Mouse (Mus musculus): Measurements from ENCODE around the gene Otop2. TPM values are rescaled to one million over a fixed set of nuclear protein-coding genes. Genes with fewer than 3 reads are reported as not detected.

Otop2 gene
- polyA plus RNA-seq (2015; fragmentation: Nextera tagmentation; extraction: Ambion mirVana), result not detected in 2 replicates

DNA sequence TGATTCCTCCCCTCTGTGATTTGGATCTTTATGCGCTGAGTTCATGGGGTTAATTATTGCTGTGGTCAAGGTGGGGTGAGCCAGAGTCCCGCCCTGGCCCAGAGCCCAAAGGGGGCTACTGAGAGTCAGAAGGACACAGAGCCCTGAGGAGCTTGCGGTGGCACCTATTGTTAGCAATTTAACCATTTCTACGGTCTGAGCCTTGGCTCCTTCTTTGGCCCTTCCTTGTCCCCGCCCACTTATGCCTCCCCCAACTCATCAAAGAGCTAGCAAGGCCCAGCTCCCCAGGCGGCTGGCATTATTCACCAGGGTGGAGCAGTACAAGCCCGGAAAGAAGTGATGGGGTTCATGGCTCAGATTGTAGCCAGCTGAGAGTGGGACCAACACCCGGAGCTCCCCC is at the start of gene Otop2:
Gene Otop2 (plus strand): TSS at position 301 of the 400 bp plus-strand sequence.
- no peaks in the 10 kb centered on the region for H3K36me3 ChIP-seq
- ATAC-seq, result no peak
- no peaks in the 10 kb centered on the region for H3K9me3 ChIP-seq
- H3K4me3 ChIP-seq (replicated peaks), result no peak within 1 kb of the TSS
- no peak within 1 kb of the TSS for H3K4me2 ChIP-seq (replicated peaks)
- 0 out of 2 replicates have a peak, but pooled peaks cover 6% of the 10 kb centered on the region for H3K4me1 ChIP-seq (replicated peaks)
- no peak within 1 kb of the TSS for H3K27ac ChIP-seq
- 0 out of 2 replicates have a peak, but pooled peaks cover 7% of the 10 kb centered on the region for H3K27me3 ChIP-seq
- 15% methylated on average over 8 of the region's 8 CpGs for WGBS
- H3K9ac ChIP-seq (replicated peaks), result no peak within 1 kb of the TSS

DNA sequence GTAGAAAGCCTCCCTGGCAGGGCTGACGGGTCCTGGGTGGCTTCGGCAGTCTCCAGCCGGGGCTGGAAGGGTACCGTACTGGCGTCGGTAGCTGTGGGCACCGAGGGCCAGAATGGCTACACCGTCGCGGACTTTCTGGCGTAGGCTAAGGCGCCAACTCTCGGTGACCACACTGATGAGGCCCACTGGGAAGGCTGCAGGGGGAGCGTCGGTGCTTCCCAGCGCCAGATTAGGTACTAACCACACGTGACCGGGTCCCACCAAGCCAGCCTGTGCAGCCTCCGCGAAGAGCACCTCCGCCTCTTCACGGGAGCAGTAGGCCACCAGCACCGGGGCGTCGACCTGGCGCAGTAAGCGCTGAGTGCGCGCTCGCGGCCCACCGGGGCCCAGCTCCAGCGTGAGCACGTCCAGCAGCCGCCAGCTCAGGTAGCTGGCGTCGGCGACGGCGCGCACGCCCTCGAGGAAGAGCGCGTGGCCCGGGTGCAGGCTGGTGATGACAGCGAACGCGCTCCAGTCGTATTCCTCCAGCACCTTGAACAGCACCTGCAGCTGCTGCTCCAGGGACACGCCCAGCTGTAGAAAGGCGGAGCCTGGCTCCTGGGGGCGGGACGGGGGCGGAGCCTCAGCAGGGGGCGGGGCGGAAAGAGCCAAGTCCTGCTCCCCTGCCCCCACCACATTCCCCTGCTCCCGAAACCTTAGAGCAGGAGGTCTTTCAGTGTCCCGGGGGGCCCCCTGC is 49.0 kb upstream of the Otop2 start:
- H3K27me3 ChIP-seq, result peaks cover 95% of the 10 kb centered on the region
- H3K9ac ChIP-seq (replicated peaks), result no peak overlapping the region
- peak overlapping the region; percentile 28 for H3K4me3 ChIP-seq (replicated peaks)
- H3K27ac ChIP-seq, result no peak overlapping the region
- peak overlapping the region; percentile 44 for H3K4me2 ChIP-seq (replicated peaks)
- WGBS, result 15% methylated on average over 59 of the region's 59 CpGs
- H3K9me3 ChIP-seq, result no peaks in the 10 kb centered on the region
- no peak for ATAC-seq
- no peaks in the 10 kb centered on the region for H3K36me3 ChIP-seq
- H3K4me1 ChIP-seq (replicated peaks), result peaks cover 7% of the 10 kb centered on the region

DNA sequence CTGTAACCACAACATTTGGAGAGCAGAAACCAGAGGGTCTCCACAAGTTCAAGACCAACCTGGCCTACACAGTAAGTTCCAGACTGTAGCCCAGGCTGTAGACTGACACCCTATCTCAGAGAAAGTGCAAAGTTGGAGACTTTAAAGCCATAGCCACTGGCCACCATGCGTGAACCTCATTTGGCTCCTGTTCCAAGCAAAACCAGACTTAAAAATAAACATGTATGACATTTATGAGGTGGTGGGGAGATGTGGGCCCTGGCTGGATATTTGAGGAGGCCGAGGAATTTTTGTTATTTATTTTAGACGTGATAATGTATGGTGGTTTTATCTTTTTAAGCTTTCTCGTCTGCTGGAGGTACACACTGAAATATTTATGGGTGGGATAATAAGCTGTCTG is 47.8 kb upstream of the Otop2 start:
- Histone ChIP-seq H3K36me3 (no peaks in the 10 kb centered on the region), H3K4me2 (replicated peaks) (no peak overlapping the region), H3K27me3 (peaks cover 98% of the 10 kb centered on the region), H3K4me3 (replicated peaks) (no peak overlapping the region), H3K9ac (replicated peaks) (no peak overlapping the region), H3K9me3 (no peaks in the 10 kb centered on the region), H3K4me1 (replicated peaks) (peaks cover 7% of the 10 kb centered on the region), H3K27ac (no peak overlapping the region)
- 78% methylated on average over 4 of the region's 4 CpGs for WGBS
- ATAC-seq, result no peak

DNA sequence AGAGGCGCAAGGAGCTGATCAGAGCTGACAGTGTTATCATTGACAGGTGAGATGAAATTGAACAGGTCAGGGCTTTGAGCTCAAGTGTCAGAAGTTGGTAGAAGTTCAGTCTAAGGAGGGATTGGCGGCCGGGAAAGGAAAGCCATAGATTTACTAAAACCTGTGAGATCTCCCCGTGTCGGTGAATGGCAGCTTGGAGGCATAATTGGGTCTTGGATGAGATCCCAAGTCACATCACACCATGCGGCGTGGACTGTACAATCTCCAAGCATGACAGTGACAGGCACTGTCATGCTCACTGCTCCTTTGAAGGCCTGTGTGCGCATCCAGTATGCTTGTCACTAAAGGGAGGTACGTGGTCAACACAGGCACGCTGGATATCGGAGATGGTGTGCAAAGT is 44.0 kb upstream of the Otop2 start:
- Histone ChIP-seq H3K4me3 (replicated peaks) (no peak overlapping the region), H3K36me3 (peaks cover 3% of the 10 kb centered on the region), H3K27ac (no peak overlapping the region), H3K4me1 (replicated peaks) (peaks cover 29% of the 10 kb centered on the region), H3K27me3 (peaks cover 99% of the 10 kb centered on the region), H3K4me2 (replicated peaks) (no peak overlapping the region), H3K9ac (replicated peaks) (no peak overlapping the region), H3K9me3 (no peaks in the 10 kb centered on the region)
- WGBS, result 82% methylated on average over 11 of the region's 11 CpGs
- no peak for ATAC-seq

DNA sequence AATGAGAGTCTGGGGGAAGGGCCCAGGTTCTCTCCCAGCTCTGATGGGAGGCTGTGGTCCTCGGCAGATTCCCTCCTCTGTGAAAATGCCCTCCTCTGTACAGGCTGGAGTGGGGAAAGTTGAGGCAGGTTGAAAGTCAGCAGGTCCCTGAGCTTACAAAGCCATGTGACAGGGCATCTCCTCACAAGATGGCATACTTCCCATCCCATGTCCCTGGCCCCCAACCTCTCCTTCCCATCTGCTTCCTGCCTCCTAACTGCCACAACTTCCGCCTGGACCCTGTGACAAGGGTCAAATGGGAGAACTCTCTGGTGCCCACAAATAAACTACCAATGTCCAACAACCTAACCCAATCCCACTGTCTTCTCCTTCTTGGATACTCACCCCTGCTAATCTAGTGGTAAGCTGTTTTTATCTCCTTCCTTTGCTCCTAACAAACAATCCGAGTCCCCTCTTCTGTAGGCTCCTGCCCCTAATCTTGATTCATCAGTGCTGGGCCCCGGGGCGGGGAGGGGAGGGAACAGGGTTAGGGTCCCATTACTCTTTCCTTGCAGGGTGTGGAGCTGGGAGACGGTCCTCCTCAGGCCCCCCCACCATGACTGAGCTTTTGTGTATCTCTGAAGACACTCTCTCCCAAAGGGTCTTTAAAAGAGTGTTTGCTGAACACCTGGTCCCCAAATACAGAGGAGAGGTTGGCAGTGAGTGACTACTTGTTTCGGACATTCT is 42.7 kb upstream of the Otop2 start:
- H3K27me3 ChIP-seq, result peaks cover 99% of the 10 kb centered on the region
- H3K36me3 ChIP-seq, result peaks cover 17% of the 10 kb centered on the region
- H3K9me3 ChIP-seq, result no peaks in the 10 kb centered on the region
- no peak overlapping the region for H3K9ac ChIP-seq (replicated peaks)
- H3K4me2 ChIP-seq (replicated peaks), result no peak overlapping the region
- peaks cover 25% of the 10 kb centered on the region for H3K4me1 ChIP-seq (replicated peaks)
- no peak for ATAC-seq
- no peak overlapping the region for H3K4me3 ChIP-seq (replicated peaks)
- WGBS, result 68% methylated on average over 7 of the region's 7 CpGs
- no peak overlapping the region for H3K27ac ChIP-seq

DNA sequence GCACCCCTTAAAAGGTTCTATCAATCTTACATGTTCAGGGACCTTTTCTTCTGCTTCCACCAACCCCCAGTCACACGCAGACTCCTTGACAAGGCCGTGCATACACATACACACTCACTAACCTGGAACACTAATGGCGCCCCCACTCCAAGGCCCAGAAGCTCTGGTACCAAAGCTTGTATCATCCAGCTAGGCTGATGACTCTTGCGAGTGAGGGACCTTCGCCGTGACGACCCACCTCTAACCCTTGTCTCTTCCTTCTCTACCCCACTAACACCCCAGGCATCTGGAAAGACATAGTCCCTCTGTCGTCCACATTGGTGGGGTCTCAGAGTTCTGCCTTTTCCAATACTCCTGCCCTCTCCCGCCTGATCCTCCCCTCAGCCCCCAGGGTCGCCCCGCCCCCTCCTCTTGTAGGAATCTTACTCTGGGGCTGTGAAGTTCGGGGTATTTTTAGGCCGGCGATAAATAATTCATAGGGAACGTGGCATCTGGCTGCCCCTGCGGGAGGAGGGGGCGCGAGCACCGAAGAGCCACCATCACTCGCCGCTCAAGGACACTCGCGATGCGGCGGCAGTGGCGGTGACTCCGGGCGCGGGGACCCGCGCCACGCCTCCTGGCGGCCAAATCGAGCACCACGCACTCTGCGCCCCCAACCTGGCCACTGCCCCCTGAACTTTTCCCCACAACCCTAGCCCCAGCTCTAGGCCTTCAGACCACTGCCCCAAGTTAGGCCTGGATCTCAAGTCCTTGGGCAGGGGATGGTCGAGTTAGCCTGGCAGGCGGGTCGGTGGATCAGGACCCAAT is 41.9 kb upstream of the Otop2 start:
- WGBS, result 6% methylated on average over 39 of the region's 39 CpGs
- peak overlapping the region; percentile 51 for H3K4me2 ChIP-seq (replicated peaks)
- peaks cover 96% of the 10 kb centered on the region for H3K27me3 ChIP-seq
- H3K9ac ChIP-seq (replicated peaks), result no peak overlapping the region
- H3K4me3 ChIP-seq (replicated peaks), result peak overlapping the region; percentile 24
- no peaks in the 10 kb centered on the region for H3K9me3 ChIP-seq
- H3K36me3 ChIP-seq, result peaks cover 21% of the 10 kb centered on the region
- H3K27ac ChIP-seq, result no peak overlapping the region
- 0 out of 2 replicates have a peak, but pooled peaks have one; percentile 34 for ATAC-seq
- peaks cover 26% of the 10 kb centered on the region for H3K4me1 ChIP-seq (replicated peaks)

DNA sequence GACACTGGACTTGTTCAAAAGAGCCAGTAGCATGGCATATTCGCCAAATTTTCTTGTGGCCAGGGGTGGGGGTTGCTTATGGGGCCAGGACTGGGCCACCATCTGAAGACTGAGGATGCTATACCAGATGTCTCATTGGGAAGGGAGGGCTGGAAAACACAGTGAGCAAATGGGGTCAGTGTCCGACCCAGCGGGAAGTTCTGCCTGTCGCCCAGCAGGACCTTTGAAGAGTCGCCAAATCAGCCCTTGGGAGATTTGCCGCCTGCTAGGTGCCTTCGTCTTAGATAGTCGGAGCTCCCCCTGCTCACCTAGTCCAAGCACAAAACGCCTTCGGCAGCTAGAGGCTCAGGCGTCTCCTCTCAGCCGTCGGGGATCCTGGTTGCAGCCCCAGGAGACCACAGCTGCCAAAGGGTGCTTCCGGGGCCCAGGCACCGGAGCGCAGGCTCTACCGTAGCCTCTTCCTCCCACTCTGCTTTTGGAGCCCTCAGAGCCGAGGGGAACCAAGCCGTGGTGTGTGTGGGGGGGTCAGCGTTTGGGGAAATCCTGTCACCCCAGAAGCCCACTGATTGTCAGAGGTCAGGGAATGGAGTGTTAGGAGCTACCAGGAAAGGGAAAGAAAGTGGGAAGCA is 41.1 kb upstream of the Otop2 start:
- H3K27ac ChIP-seq, result no peak overlapping the region
- H3K27me3 ChIP-seq, result peaks cover 88% of the 10 kb centered on the region
- H3K9me3 ChIP-seq, result no peaks in the 10 kb centered on the region
- H3K36me3 ChIP-seq, result peaks cover 21% of the 10 kb centered on the region
- no peak overlapping the region for H3K4me3 ChIP-seq (replicated peaks)
- peak overlapping the region; percentile 54; the same call in 1 of the 2 replicates for H3K4me2 ChIP-seq (replicated peaks)
- 3% methylated on average over 20 of the region's 20 CpGs for WGBS
- peaks cover 30% of the 10 kb centered on the region for H3K4me1 ChIP-seq (replicated peaks)
- no peak overlapping the region for H3K9ac ChIP-seq (replicated peaks)
- no peak for ATAC-seq

DNA sequence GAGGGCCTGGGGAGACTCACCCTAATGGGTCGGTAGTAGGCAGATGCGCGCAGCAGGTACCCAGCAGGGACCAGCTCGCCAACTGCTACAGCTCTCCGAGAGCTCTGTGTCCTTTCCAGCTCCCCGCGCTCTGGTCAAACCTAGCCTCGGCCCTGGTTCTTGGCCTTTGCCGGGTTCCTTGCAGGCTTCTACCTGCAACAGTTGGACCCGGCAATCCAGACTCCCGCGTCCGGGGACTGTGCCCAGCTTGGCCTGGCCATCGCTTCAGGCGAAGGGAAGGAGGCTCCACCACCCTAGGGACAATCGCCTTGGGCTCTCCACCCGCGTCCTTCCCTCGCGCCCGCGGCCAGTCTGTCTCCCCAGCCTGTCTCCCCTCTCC is 40.6 kb upstream of the Otop2 start:
- WGBS, result under 1% methylated on average over 22 of the region's 22 CpGs
- ATAC-seq, result no peak
- H3K27ac ChIP-seq, result no peak overlapping the region
- peak overlapping the region; percentile 32 for H3K4me3 ChIP-seq (replicated peaks)
- H3K36me3 ChIP-seq, result peaks cover 22% of the 10 kb centered on the region
- no peak overlapping the region for H3K9ac ChIP-seq (replicated peaks)
- peaks cover 83% of the 10 kb centered on the region for H3K27me3 ChIP-seq
- peaks cover 30% of the 10 kb centered on the region for H3K4me1 ChIP-seq (replicated peaks)
- no peaks in the 10 kb centered on the region for H3K9me3 ChIP-seq
- H3K4me2 ChIP-seq (replicated peaks), result peak overlapping the region; percentile 54

DNA sequence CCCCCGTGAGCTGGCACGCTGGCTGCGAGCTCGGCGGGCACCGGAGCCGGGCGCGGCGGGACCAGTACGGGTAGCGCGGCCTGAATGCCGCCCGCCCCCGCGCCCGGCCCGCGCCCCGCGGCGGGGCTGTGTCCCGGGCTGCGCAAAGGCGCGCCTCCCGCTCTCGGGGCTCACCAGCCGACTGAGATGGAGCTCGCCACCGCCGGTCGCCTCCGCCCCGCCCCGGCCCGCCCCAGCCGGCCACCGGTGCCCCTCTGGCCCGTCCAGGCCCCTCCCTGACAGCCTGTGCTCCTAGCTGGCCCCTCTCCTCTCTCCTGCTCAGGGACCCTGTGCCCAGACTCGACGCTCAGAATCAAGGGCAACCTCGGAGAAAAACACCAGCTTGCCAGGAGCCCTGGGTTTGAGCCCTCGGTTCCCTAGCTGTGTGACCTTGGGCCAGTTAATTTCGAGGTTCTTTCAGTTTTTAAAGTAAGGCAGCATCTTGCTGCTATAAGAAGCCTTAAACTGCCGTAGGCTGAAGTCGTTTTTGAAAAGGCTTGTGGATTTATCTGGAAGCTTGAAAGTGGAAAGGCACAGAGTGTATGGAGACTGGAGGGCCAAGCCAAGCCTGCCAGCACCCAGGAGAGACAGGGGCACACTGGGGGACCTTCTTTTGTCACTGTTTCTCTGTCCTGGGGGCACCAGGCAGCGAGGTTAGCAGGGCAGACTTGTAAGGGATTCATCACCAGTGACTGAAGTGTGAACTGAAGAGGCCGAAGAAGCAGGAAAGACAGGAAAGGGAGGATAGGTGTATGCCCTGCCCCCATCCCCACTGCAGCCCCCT is 39.7 kb upstream of the Otop2 start, which contains the start of gene Grin2c:
Gene Grin2c (minus strand): TSS at position 183 of the 823 bp plus-strand sequence.
- H3K36me3 ChIP-seq, result peaks cover 29% of the 10 kb centered on the region
- peak within 1 kb of the TSS; percentile 32 for H3K4me3 ChIP-seq (replicated peaks)
- H3K9ac ChIP-seq (replicated peaks), result 0 out of 2 replicates have a peak within 1 kb of the TSS, but pooled peaks have one; percentile 19
- peaks cover 30% of the 10 kb centered on the region for H3K4me1 ChIP-seq (replicated peaks)
- no peaks in the 10 kb centered on the region for H3K9me3 ChIP-seq
- H3K27me3 ChIP-seq, result peaks cover 74% of the 10 kb centered on the region
- ATAC-seq, result no peak
- H3K27ac ChIP-seq, result no peak within 1 kb of the TSS
- WGBS, result 6% methylated on average over 45 of the region's 50 CpGs
- peak within 1 kb of the TSS; percentile 54 for H3K4me2 ChIP-seq (replicated peaks)

DNA sequence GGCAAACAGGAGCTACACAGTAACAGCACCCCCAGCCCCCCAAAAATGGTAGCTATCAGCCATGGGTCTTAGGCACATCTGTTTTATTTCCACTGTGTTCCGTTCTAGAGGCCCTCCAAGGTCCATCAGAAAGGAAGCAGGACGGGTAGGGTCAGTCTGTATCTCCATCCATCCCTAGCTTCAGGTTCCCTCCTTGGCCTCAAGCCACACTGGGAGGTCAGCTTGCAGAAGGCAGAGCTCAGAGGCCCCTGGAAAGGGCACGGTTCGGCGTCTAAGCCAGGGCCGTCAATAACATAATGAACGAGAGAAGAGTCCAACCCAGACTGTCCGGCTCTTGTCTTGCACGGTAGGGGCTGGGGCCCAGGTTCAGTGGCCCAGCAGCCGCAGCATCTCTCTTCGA is 39.0 kb upstream of the Otop2 start:
- no peak for ATAC-seq
- Histone ChIP-seq H3K36me3 (peaks cover 29% of the 10 kb centered on the region), H3K4me2 (replicated peaks) (no peak overlapping the region), H3K9me3 (no peaks in the 10 kb centered on the region), H3K27ac (no peak overlapping the region), H3K27me3 (peaks cover 67% of the 10 kb centered on the region), H3K4me1 (replicated peaks) (peaks cover 30% of the 10 kb centered on the region), H3K4me3 (replicated peaks) (no peak overlapping the region), H3K9ac (replicated peaks) (no peak overlapping the region)
- 80% methylated on average over 11 of the region's 11 CpGs for WGBS

All from midbrain, embryonic 13.5 days (tissue).